Mouse (Mus musculus): ENCODE data around the gene Grik3. TPM values are rescaled to one million over a fixed set of nuclear protein-coding genes. Genes with fewer than 3 reads are reported as not detected.

The Grik3 gene
- 0.23 and 0.30 TPM in 2 replicates for polyA plus RNA-seq (2016; fragmentation: Nextera tagmentation; extraction: Ambion mirVana)

DNA sequence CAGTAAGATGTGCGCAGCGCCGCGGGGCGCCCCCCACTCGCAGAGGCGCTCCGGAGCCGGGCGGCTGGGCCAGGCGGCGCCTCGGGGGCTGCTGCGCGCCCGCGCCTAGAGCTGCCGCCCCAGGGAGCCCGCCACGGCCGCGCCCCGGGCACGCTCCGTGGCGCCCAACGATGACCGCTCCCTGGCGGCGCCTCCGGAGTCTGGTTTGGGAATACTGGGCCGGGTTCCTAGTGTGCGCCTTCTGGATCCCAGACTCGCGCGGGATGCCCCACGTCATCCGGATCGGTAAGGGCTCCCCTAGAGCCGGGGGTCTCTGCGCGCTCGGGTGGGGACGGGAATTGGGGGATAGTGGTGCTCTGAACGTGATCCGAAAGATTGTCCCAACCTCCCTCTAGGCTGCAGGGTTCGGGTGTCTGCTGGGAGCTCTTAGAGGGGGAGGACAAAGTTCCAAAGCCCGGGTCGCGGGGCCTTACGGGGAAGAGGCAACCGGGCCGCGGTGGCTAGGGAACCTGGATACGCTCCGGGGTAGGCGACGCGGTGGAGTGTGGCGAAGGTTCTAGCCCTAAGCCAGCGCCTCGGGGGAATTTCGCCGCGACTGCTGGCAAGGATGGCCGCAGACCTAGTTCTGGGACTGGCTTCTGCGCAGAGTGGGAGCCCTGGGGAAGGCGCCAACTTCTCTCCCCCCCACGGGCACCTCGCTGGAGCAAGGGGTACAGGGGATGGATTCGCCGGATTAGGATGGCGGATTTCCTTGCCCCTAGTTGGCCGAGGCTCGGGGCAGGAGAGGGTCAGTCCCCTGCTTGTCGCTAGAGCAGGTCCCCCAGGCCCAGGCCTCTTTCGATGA, at the start of gene Grik3:
Gene Grik3, plus strand, starts transcription at position 40 of the 844 bp plus-strand sequence.
- Histone ChIP-seq H3K4me3 (peak within 1 kb of the TSS; percentile 50), H3K4me2 (peak within 1 kb of the TSS; percentile 78), H3K27me3 (replicated peaks) (peaks cover 100% of the 10 kb centered on the region), H3K9me3 (replicated peaks) (no peaks in the 10 kb centered on the region), H3K36me3 (no peaks in the 10 kb centered on the region), H3K9ac (peak within 1 kb of the TSS; percentile 24; the same call in 1 of the 2 replicates), H3K4me1 (replicated peaks) (peaks cover 23% of the 10 kb centered on the region), H3K27ac (ENCODE audit: poor library complexity, severe bottlenecking) (no peak within 1 kb of the TSS)
- no peak for ATAC-seq (ENCODE audit: insufficient number of reproducible peaks, low FRiP score)
- WGBS: under 1% methylated on average over 74 of the region's 77 CpGs

DNA sequence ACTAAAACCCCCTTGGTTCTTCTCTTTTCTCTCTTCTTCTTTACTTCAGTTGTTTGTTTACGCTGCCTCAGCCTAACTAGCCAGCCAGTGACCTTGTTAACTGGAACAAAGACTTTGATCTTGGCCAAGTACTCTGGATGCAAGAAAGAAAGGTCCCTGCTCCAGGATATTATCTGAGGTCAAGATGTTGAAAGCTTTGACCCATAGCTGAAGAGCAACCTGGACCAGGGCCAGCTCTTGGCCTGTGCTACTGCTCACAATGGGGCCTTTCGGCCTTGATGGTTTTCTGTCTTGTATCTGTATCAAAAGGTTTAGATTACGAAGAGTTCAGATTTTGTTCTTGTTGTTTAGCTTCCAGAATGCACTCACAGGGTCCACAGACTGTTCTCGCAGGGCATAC, 48.7 kb upstream of the Grik3 start:
- WGBS: 52% methylated on average over 4 of the region's 4 CpGs
- H3K4me2 ChIP-seq: no peak overlapping the region
- no peaks in the 10 kb centered on the region for H3K9me3 ChIP-seq (replicated peaks)
- H3K4me1 ChIP-seq (replicated peaks): no peaks in the 10 kb centered on the region
- no peaks in the 10 kb centered on the region for H3K36me3 ChIP-seq
- no peak overlapping the region for H3K4me3 ChIP-seq
- H3K27ac ChIP-seq (ENCODE audit: poor library complexity, severe bottlenecking): no peak overlapping the region
- H3K9ac ChIP-seq: no peak overlapping the region
- no peak for ATAC-seq (ENCODE audit: insufficient number of reproducible peaks, low FRiP score)
- peaks cover 11% of the 10 kb centered on the region; the same call in 1 of the 2 replicates for H3K27me3 ChIP-seq (replicated peaks)

GRCm38 (mm10) chr4:125444366-125444765, 46.1 kb upstream of the Grik3 start:
- no peak for ATAC-seq (ENCODE audit: insufficient number of reproducible peaks, low FRiP score)
- no peak overlapping the region for H3K4me2 ChIP-seq
- WGBS: 87% methylated on average over 7 of the region's 7 CpGs

GRCm38 (mm10) chr4:125450602-125451321, 39.7 kb upstream of the Grik3 start:
- Histone ChIP-seq H3K9ac (no peak overlapping the region; the same call in 1 of the 2 replicates), H3K9me3 (replicated peaks) (no peaks in the 10 kb centered on the region), H3K4me3 (no peak overlapping the region), H3K4me1 (replicated peaks) (peaks cover 25% of the 10 kb centered on the region), H3K36me3 (no peaks in the 10 kb centered on the region), H3K27me3 (replicated peaks) (peaks cover 19% of the 10 kb centered on the region), H3K27ac (ENCODE audit: poor library complexity, severe bottlenecking) (peak overlapping the region; percentile 39; the same call in 1 of the 2 replicates), H3K4me2 (no peak overlapping the region)
- WGBS: 33% methylated on average over 7 of the region's 7 CpGs
- ATAC-seq (ENCODE audit: insufficient number of reproducible peaks, low FRiP score): no peak

More at GRCm38 (mm10) chr4:125444366-125444765, 46.1 kb upstream of the Grik3 start:
- H3K4me3 ChIP-seq: no peak overlapping the region
- no peaks in the 10 kb centered on the region for H3K4me1 ChIP-seq (replicated peaks)
- H3K27me3 ChIP-seq (replicated peaks): 0 out of 2 replicates have a peak, but pooled peaks cover 6% of the 10 kb centered on the region
- no peaks in the 10 kb centered on the region for H3K9me3 ChIP-seq (replicated peaks)
- H3K36me3 ChIP-seq: no peaks in the 10 kb centered on the region
- H3K27ac ChIP-seq (ENCODE audit: poor library complexity, severe bottlenecking): no peak overlapping the region
- H3K9ac ChIP-seq: no peak overlapping the region

DNA sequence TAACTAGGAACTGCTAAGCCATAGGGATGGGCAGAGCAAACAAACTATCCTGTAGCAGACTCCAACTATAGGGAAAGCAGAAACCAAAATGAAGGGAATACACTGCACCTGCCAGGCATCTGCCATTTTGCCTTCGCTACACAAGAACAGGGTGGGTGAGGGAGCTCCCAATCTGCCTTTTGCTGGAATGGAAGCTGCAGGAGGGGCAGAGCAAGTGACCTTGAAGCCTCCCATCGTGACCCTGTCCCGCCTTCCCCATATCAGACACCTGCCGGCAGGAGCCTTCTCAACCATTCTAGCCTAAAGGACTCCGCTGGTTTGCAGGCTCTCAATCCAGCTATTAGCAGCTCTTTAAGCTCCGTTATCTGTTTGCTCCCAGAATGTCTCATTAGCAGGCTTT, 38.7 kb upstream of the Grik3 start:
- no peak for ATAC-seq (ENCODE audit: insufficient number of reproducible peaks, low FRiP score)
- no peaks in the 10 kb centered on the region for H3K9me3 ChIP-seq (replicated peaks)
- H3K36me3 ChIP-seq: no peaks in the 10 kb centered on the region
- 18% methylated on average over 6 of the region's 6 CpGs for WGBS
- H3K4me2 ChIP-seq: peak overlapping the region; percentile 5; the same call in 1 of the 2 replicates
- peaks cover 25% of the 10 kb centered on the region for H3K4me1 ChIP-seq (replicated peaks)
- H3K27me3 ChIP-seq (replicated peaks): peaks cover 25% of the 10 kb centered on the region
- no peak overlapping the region for H3K9ac ChIP-seq
- H3K27ac ChIP-seq (ENCODE audit: poor library complexity, severe bottlenecking): no peak overlapping the region
- H3K4me3 ChIP-seq: no peak overlapping the region

DNA sequence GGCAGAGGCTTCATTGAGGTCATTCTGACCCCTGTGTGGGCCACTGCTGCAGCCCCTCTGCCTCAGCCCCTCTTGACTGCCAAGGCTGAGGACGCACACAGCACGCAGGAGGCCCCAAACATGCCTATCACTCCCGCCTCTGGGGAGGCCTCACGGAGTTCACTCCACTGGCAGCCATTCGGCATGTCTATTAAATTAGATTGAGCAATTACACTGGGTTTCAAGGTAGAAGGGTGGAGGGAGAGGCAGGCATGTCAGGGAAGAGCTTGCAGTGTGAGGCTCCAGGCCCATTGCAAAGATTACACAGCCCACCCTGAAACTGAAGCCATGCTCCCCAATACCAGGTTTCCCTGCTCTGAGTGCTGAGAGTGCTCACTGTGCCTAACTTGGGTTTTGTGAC, 34.0 kb upstream of the Grik3 start:
- H3K9me3 ChIP-seq (replicated peaks): no peaks in the 10 kb centered on the region
- H3K4me2 ChIP-seq: no peak overlapping the region
- H3K27me3 ChIP-seq (replicated peaks): peaks cover 51% of the 10 kb centered on the region
- WGBS: 58% methylated on average over 5 of the region's 5 CpGs
- no peak for ATAC-seq (ENCODE audit: insufficient number of reproducible peaks, low FRiP score)
- peaks cover 11% of the 10 kb centered on the region for H3K4me1 ChIP-seq (replicated peaks)
- no peaks in the 10 kb centered on the region for H3K36me3 ChIP-seq
- H3K9ac ChIP-seq: no peak overlapping the region
- no peak overlapping the region for H3K27ac ChIP-seq (ENCODE audit: poor library complexity, severe bottlenecking)
- H3K4me3 ChIP-seq: no peak overlapping the region

- H3K36me3 ChIP-seq: no peaks in the 10 kb centered on the region
- peaks cover 60% of the 10 kb centered on the region for H3K27me3 ChIP-seq (replicated peaks)
- H3K4me3 ChIP-seq: no peak overlapping the region
- H3K27ac ChIP-seq (ENCODE audit: poor library complexity, severe bottlenecking): no peak overlapping the region
- peaks cover 2% of the 10 kb centered on the region; the same call in 1 of the 2 replicates for H3K4me1 ChIP-seq (replicated peaks)
- H3K4me2 ChIP-seq: no peak overlapping the region
- no peak for ATAC-seq (ENCODE audit: insufficient number of reproducible peaks, low FRiP score)
- H3K9ac ChIP-seq: no peak overlapping the region
- 19% methylated on average over 11 of the region's 11 CpGs for WGBS
- H3K9me3 ChIP-seq (replicated peaks): no peaks in the 10 kb centered on the region
These were observed 33.1 kb upstream of the Grik3 start for GRCm38 (mm10) chr4:125457152-125458093.

DNA sequence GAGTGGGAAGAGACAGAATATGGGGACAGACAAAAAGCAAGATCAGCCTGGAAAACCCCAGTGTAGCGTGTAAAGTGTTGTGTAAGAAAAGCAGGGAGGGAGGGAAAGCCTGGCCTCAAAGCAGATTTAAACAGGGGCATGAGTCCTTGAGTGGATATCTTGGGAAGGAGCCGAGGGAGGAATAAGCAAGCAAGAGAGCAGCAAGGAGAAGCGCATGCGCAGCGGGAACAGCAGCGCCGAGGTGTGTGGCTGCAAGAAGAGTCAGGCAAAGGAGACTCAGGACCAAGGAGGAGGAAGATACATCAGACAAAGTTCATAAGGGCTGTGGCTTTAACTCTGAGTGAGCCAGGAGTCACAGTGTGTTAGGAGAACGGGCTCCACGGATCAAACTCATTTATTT, 30.7 kb upstream of the Grik3 start:
- no peaks in the 10 kb centered on the region for H3K4me1 ChIP-seq (replicated peaks)
- no peak overlapping the region for H3K4me2 ChIP-seq
- no peak overlapping the region for H3K4me3 ChIP-seq
- no peaks in the 10 kb centered on the region for H3K36me3 ChIP-seq
- peaks cover 62% of the 10 kb centered on the region for H3K27me3 ChIP-seq (replicated peaks)
- H3K27ac ChIP-seq (ENCODE audit: poor library complexity, severe bottlenecking): no peak overlapping the region
- no peak overlapping the region for H3K9ac ChIP-seq
- no peaks in the 10 kb centered on the region for H3K9me3 ChIP-seq (replicated peaks)
- 69% methylated on average over 9 of the region's 9 CpGs for WGBS
- no peak for ATAC-seq (ENCODE audit: insufficient number of reproducible peaks, low FRiP score)

- no peak overlapping the region for H3K4me2 ChIP-seq
- H3K27me3 ChIP-seq (replicated peaks): peaks cover 39% of the 10 kb centered on the region
- no peaks in the 10 kb centered on the region for H3K4me1 ChIP-seq (replicated peaks)
- no peak overlapping the region for H3K9ac ChIP-seq
- no peak overlapping the region for H3K4me3 ChIP-seq
- H3K27ac ChIP-seq (ENCODE audit: poor library complexity, severe bottlenecking): no peak overlapping the region
- no peaks in the 10 kb centered on the region for H3K36me3 ChIP-seq
- no peak for ATAC-seq (ENCODE audit: insufficient number of reproducible peaks, low FRiP score)
- no peaks in the 10 kb centered on the region for H3K9me3 ChIP-seq (replicated peaks)
- WGBS: 44% methylated on average over 11 of the region's 11 CpGs
These were observed 20.7 kb upstream of the Grik3 start for GRCm38 (mm10) chr4:125469711-125470372.

DNA sequence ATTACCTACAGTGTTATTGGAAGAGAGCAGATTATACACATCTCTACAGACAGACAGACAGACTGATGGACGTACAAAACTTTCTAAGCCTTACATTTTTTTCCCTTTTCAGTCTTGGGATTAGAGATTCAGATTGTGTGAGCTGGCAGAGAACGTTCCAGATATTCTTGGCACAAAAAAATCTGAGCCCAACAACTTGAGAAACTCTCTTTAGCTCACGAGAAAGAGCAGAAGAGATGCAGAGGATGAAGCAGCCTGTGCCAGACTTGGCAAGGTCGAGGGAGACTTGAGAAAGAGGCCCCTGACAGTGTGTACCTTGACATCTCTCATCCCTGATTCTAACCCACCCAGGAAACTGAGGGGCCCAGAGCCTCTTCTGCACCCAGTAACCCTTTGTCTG, 15.6 kb upstream of the Grik3 start:
- H3K4me2 ChIP-seq: no peak overlapping the region
- H3K27me3 ChIP-seq (replicated peaks): peaks cover 52% of the 10 kb centered on the region
- H3K4me1 ChIP-seq (replicated peaks): no peaks in the 10 kb centered on the region
- H3K4me3 ChIP-seq: no peak overlapping the region
- H3K36me3 ChIP-seq: no peaks in the 10 kb centered on the region
- H3K9ac ChIP-seq: no peak overlapping the region
- no peak for ATAC-seq (ENCODE audit: insufficient number of reproducible peaks, low FRiP score)
- no peaks in the 10 kb centered on the region for H3K9me3 ChIP-seq (replicated peaks)
- WGBS: 62% methylated on average over 4 of the region's 4 CpGs
- no peak overlapping the region for H3K27ac ChIP-seq (ENCODE audit: poor library complexity, severe bottlenecking)

Measured in heart, embryonic 12.5 days (tissue).